Mouse (Mus musculus): ENCODE measurements around the gene Stac2. TPM values are rescaled to one million over a fixed set of nuclear protein-coding genes. Genes with fewer than 3 reads are reported as not detected.
A peak's percentile ranks its signal among the peaks of the same experiment; 100 is the strongest.

Gene Stac2
- total RNA-seq, 1 experiment from 2014 or later: not detected

DNA sequence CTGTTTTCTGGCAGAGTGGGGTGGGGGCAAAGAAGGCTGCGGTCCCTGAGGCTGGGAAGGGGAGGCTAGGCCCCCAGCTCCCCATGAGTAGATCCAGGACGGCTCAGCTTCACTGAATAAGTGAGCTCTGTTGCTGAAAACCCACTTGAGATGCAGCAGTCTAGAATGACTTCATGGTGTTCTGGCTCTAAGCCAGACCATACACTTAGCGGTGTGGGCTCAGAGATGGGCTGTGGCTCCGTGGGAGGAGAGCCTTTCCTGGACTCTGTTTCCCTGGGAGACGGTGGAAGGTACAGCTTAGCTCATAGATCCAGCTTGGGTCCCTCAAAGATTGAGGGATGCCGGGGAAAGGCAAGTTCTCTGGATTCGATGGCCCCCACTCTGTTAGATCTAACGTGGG lies 49.1 kb downstream of the Stac2 start:
- no peak for ATAC-seq (replicated peaks; ENCODE audit: insufficient number of reproducible peaks, low FRiP score, low TSS enrichment, poor library complexity, severe bottlenecking)

DNA sequence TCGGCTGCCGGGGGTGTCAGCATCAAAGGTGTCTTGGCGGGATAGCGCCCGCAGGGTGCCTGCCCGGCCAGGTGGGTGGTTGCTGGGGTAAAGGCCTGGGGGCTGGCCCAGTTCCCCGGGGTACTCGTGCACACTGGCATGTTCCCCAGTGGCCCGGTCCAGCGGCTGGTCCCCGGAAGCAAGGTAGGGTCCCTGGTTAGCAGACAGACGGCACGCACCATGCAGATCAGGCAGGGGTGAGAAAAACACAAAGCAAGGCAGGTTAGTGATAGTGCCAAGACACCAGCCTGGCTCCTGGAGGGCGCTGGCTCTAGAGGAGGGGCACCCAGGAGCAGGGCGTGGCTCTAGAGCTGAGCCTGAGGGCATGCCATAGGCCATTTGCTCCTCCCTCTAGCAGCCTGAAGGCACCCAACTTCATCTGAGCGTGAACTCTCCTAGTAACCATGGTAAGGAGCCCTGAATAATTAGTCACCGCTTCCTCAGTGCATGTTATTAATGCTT lies 50.0 kb downstream of the Stac2 start:
- ATAC-seq (replicated peaks; ENCODE audit: insufficient number of reproducible peaks, low FRiP score, low TSS enrichment, poor library complexity, severe bottlenecking): no peak

DNA sequence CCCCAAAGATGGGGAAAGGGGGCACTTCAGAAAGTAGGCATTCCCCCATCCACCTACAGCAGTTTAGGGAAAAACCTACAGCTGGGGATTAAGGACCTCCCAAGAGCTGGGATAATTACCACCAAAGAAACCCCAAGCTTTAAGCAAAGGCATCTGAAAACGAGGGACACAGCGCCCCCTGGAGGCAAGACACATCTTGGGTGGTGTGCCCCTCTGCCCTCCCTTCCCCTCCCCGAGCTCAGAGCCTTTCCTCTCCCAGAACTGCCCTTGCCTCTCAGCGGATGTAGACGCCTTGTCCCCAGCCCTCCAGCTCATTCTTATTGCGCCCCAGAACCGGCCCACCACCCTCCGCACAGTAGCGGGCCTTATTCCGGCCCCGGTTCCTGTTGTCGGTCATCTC lies 50.6 kb downstream of the Stac2 start:
- ATAC-seq (replicated peaks; ENCODE audit: insufficient number of reproducible peaks, low FRiP score, low TSS enrichment, poor library complexity, severe bottlenecking): peak; percentile 47

DNA sequence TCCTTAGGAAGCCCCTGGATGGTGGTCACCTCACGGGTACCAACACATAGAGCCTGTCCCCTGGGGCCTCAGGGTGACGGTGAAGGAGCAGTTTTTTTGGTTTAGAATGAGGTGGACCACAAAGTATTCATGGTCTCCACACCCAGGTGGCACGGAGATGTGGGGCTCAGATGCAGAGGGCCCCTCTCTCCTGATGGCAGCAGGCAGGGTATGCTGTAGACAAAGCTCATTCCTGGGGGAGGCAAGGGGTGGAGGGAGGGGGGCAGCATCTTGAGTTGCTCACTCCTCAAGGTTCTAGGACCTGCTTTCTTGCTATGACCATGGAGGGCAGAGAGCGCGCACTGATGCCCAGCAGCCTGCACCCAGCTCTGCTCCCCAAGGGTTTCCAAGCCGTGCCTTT lies 51.3 kb downstream of the Stac2 start:
- no peak for ATAC-seq (replicated peaks; ENCODE audit: insufficient number of reproducible peaks, low FRiP score, low TSS enrichment, poor library complexity, severe bottlenecking)

DNA sequence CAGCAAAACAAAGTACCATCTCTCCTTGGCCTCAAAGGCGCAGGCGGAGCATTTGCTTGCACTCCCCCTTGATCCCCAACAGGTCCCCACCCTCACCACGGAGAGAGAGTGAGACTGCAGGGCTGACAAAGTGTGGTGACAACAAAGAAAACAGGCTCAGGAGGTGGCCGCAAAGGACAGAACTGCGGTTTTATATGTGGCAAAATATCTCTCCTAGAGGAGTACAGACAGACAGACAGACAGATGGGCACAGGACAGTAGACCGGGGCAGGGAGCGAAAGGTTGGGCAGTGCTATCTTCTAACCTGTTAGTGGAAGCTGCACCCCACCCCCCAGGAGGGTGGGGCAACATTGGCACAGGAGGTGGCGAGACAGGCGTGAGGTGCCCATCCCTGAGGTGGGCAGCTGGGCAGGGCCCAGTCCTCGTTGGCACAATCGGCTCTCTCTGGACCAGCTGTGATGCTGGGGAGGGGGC lies 51.9 kb downstream of the Stac2 start:
- ATAC-seq (replicated peaks; ENCODE audit: insufficient number of reproducible peaks, low FRiP score, low TSS enrichment, poor library complexity, severe bottlenecking): no peak

DNA sequence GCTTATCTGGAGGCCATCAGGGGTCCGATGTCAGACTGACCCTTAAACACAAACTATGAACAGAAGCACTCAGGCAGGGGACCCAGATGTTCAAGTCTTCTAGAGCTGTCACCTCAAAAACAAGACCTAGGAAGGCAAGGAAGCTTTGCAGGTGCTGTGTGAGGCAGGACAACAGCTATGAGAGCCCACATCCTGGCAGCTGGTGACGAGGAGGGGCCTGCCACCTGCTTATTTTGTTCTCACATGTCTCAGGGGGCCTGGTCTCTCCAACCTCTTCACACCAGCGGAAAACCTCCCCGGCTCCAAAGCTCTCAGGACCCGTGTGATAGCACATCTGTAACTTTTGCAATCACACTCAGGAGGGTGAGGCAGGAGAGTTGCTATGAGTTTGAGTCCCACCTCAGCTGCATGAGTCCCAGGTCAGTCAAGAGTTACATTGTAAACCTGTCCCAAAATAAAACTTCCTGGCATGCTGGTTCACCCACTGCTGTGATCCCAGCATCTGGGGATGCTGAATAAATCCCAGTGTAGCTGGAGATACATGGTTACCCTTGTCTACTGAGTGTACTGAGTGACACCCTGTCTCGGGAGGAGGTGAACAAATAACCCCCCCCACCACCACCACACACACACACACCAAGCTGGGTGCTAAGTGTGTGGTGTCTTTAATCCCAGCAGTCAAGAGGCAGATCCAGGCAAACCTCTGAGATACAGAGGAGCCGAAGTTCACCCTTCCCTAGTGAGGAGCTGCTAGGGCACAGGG lies 52.7 kb downstream of the Stac2 start:
- ATAC-seq (replicated peaks; ENCODE audit: insufficient number of reproducible peaks, low FRiP score, low TSS enrichment, poor library complexity, severe bottlenecking): no peak

DNA sequence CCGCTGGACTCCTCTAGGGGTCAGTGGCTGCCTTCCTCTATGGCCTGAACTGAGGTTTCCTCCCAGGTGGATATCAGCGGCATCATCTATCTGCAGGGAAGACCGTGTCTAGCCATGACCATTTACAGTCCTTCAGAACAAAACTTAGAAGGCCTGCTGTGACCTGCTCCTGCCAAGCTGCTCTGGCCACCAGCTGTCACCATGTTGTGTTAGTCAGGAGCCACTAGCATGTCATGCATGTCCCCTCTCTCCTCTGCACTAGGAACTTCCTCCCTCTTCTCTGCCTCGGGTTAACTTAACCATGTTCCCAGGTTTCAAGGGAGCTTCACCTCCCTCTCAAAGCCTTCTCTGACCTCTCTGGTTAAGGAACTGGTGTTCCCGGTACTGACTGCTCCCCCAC lies 53.5 kb downstream of the Stac2 start:
- ATAC-seq (replicated peaks; ENCODE audit: insufficient number of reproducible peaks, low FRiP score, low TSS enrichment, poor library complexity, severe bottlenecking): no peak

DNA sequence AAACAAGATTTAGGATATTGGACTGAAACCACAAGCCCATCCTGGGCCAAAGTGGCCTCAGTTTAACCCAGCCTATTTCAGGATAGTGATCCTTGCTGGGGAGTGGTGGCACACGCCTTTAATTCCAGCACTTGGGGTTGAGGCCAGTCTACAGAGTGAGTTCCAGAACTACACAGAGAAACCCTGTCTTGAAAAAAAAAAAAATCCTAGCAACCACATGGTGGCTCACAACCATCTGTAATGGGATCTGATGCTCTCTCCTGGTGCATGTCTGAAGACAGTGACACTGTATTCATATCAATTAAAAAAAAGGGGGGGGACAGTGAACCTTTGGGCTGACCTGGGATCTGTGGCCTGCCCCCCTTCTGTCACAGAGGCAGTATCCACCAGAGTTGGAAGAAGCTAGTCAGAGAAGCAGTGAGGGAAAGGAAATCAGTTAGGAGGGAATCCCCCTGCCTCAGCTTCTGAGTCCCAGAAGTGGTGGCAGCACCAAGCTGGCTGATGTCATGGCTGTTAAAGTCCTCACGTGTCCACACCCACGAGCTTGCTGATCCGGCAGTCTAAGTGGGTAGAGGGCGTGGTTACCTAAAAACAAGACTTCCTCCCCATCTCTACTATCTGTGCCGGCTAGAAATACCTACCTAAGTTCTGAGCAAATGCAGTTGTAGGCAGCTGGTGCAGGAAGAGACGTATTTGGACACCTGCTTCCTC lies 54.2 kb downstream of the Stac2 start:
- ATAC-seq (replicated peaks; ENCODE audit: insufficient number of reproducible peaks, low FRiP score, low TSS enrichment, poor library complexity, severe bottlenecking): peak; percentile 49

DNA sequence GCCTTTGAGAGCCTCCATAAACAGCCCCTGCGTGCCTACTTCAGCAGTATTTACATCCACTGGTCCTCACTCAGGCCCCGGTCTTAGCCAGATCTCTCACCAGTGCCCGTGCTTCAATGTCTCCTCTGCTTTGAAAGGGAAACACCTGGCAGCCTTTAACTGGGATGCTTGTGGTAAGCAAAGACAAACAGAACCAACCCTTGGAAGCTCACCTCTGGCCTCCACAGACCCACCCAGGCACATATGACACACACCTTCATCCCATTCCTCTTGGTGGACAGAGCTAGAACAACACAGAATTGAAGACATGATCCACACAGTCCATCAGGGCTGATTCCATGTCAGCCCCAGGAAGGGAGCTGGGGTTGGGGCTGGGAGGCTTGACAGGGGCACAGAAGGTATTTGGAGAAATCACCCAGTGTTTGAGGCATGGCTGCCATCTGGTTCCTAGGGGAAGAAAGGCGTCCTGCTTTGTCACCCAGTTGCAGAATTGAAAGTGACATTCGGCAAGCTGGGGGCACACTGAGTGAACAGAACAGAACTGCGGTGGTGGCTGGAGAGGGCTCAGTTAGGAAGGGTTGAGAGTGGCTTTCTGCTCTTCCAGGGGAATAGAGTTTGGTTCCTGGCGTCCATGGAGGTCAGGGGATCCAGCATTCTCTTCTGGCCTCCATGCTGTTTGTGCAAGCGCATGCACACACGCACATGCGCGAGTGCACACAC lies 55.0 kb downstream of the Stac2 start:
- ATAC-seq (replicated peaks; ENCODE audit: insufficient number of reproducible peaks, low FRiP score, low TSS enrichment, poor library complexity, severe bottlenecking): no peak

DNA sequence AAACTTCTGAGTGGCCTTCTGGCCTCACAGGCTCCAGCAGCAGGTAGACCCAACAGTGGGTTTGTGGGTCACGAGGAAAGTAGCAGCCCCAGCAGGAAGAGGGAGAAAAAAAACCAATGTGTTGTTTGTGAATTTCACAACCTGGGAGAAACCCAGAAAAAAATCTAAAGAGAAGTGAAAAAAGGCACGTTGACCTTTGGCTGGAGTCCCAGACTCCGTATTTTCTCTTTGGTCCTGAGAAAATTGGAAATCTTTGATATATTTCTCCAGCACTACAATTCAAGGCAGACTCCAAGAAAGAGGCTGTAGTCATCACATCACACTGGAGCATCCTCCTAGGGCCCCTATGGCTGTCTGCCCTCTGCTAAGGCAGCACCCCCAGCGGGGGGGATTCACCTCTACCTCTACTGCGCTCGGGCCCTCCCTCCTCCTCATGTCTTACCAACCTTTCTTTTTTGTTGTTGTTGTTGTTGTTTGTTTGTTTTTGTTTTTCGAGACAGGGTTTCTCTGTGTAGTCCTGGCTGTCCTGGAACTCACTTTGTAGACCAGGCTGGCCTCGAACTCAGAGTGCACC lies 55.8 kb downstream of the Stac2 start:
- no peak for ATAC-seq (replicated peaks; ENCODE audit: insufficient number of reproducible peaks, low FRiP score, low TSS enrichment, poor library complexity, severe bottlenecking)

DNA sequence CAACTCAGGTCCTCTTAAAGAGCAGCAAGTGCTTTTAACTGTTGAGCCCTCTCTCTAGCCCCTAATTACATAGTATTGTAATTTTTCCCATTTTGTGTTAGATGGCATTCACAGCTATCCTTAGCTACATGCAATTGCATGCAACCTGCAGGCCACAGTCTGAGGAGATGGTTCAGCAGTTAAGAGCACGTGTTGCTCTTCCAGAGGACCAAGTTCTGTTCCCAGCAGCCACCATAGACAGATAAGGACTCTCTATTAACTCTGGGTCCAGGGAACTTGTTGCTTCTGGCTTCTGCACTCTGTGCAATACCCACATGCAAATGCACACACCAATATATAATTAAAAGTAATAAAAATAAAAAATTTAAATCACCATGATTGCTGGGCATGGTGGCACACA lies 56.6 kb downstream of the Stac2 start:
- no peak for ATAC-seq (replicated peaks; ENCODE audit: insufficient number of reproducible peaks, low FRiP score, low TSS enrichment, poor library complexity, severe bottlenecking)

DNA sequence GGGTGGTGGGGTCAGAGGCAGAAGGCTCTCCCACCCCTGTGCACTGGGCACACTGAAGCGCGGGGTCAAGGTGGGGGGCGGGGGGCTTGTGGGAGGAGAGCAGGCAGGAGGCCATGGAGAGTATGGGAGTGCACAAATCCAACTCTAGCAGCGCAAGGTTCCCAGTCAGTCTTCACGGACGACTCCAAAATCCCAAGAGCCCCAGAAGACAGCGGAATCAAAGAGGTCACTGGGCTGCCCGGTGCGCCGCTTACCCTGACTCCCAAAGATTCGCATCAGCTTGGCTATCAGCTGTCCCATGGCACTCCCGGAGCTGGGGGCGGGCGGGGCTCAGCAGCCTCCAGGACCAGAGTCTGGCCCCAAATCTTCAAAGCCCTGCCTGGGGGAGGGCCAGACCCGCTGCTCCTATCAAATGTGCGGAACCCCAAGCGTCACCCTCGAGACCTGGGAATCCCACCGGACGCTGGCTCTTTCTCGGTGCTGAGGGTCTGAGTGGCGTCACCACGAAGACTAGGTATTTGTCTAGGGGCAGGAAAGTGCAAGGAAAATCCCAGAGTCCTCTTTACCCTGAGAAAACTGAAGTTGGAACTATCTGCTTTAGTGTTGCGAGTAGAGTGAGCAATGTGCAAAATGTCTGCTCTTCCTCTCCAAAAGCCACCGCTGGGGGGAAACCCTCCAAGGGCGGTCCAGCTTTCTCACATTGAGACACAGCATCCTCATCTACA lies 57.5 kb downstream of the Stac2 start, which contains the start of gene Arl5c:
Gene Arl5c (minus strand): TSS at position 618 of the 725 bp plus-strand sequence.
- peak; percentile 42 for ATAC-seq (replicated peaks; ENCODE audit: insufficient number of reproducible peaks, low FRiP score, low TSS enrichment, poor library complexity, severe bottlenecking)

DNA sequence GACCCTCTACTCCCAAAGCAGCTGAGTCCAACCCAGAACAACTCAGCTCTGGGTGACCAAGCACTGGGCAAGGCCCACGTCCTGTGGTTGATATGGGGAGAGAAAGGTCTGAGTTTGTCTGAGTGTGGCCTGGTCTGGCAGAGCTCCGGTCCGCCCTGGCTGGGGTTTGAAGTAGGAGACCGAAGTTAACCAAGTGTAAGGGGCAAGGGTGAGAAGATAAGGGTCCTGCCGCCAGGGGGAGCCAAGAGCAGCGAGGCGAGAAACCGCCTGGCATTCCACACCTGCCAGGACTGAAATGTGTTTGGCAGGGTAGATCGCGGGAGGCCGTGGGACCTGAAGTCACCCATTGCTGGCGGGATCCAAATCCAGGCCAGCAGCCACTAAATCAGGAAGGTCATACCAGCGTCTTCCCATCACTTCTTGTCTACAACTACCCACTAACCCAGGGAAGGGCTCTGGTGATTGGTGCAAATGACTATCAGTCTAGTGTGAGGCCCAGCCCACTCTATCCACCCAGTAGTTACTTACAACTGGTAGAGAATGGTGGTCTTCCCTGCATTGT lies 58.6 kb downstream of the Stac2 start:
- ATAC-seq (replicated peaks; ENCODE audit: insufficient number of reproducible peaks, low FRiP score, low TSS enrichment, poor library complexity, severe bottlenecking): peak; percentile 54

DNA sequence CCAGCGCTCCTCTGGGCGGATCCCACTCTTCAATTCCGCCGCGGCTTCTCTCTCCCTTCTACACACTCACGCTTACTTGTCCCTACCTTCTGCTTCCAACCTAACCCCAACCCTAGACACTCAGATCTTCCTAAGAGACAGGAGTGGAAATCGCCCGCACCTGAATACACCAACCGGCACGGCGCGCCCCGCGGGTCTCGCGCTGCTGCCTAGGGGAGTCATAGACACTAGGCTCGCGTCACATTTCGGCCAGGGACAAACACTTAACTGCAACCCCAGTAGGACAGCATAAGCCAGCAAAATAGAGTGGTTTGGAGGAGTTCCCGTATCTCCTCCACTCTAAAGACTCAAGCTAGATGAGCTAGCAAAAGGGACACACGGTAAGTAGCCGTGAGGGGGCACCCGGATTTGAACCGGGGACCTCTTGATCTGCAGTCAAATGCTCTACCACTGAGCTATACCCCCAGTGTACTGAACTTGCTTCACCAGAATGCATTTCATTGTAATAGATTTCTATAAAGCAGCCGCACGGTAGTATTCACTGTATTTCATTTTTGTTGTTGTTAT lies 64.6 kb downstream of the Stac2 start:
- peak; percentile 45 for ATAC-seq (replicated peaks; ENCODE audit: insufficient number of reproducible peaks, low FRiP score, low TSS enrichment, poor library complexity, severe bottlenecking)

DNA sequence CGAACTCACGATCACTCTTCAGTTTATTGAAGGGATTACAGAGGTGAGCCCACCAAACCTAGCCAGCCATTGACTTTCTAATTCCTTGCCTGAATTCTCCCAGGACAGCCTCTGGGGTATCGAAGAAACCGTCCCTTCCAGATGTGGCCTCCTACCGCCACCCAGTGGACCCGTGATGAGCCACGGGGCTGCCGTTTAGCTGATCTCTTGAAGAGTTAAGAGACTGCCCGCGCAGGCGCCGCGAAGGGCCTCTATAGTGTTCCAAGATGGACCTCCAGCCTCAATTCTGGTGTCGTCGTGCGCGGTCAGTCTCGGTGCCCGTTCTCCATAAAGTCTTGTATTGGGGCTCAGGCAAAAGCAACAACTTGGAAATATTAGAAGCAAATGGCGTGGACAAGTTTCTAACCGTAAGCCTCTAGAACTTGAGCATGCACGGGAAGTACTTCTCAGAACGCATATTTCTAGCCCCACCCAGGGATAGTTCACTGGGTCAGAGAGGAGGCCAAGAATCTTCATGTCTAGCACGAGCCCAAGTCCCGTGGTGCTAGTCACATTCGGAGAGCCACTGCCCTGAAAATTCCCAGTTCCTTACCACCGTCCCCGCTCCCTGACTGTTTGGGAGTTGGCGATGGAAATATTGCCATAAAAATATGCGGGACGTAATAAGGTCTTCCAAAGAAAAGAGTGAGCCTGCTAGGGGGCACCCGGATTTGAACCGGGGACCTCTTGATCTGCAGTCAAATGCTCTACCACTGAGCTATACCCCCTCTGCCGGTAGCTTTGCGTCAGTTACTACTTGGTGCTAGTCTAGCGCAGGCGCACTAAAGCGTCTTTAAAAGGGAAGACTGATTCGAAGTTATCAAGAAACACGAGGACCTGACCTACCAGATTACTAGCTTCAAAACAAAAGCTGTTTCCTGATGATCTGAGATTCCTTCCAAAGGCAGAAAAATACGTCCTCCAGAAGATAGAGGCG lies 65.4 kb downstream of the Stac2 start:
- ATAC-seq (replicated peaks; ENCODE audit: insufficient number of reproducible peaks, low FRiP score, low TSS enrichment, poor library complexity, severe bottlenecking): peak; percentile 68

DNA sequence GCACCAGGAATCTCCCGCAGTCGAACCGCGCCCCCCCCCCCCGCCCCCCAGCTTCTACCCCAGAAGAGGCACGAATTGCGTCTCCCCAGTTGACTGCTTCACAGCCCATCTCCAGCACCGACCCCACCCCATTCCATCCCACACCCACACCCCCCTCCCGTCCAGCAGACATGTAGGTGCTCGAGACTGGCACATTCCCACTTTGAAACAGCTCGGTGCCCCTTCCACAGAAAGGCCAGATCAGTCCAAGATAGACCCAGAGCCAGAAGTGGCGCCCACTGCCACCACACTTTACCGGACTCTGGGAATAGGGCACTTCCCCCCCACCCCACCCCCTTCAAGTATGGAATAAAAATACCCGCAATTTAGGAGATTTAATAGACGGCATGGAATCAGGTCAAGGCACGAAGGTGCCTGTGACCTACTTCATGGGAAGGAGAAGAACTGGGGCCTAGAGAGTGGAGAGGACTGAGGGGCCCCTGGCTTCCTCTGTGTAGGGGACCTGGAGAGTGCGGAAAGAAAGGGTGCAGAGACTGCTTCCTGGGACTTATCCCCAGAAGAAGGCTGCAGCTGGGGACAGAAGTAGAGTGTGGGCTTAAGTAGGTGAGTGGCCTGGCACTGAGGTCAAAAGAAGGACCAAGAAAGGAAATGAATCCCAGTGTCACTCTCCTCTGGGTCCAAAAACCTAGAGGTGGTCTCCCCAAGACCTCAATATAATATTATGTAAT lies 66.4 kb downstream of the Stac2 start:
- ATAC-seq (replicated peaks; ENCODE audit: insufficient number of reproducible peaks, low FRiP score, low TSS enrichment, poor library complexity, severe bottlenecking): no peak
